Mouse (Mus musculus): ENCODE results near the gene Senp3. TPM values are rescaled to one million over a fixed set of nuclear protein-coding genes. Genes with fewer than 3 reads are reported as not detected.
"Not testable (repeated sequence)": the region's sequence is repeated elsewhere in the genome, so short reads cannot be mapped to it uniquely, and the experiment has no call there.

The Senp3 gene
- total RNA-seq (2022) = 10 to 100 TPM; 27.2 to 40.0 (median 28.7) TPM

DNA sequence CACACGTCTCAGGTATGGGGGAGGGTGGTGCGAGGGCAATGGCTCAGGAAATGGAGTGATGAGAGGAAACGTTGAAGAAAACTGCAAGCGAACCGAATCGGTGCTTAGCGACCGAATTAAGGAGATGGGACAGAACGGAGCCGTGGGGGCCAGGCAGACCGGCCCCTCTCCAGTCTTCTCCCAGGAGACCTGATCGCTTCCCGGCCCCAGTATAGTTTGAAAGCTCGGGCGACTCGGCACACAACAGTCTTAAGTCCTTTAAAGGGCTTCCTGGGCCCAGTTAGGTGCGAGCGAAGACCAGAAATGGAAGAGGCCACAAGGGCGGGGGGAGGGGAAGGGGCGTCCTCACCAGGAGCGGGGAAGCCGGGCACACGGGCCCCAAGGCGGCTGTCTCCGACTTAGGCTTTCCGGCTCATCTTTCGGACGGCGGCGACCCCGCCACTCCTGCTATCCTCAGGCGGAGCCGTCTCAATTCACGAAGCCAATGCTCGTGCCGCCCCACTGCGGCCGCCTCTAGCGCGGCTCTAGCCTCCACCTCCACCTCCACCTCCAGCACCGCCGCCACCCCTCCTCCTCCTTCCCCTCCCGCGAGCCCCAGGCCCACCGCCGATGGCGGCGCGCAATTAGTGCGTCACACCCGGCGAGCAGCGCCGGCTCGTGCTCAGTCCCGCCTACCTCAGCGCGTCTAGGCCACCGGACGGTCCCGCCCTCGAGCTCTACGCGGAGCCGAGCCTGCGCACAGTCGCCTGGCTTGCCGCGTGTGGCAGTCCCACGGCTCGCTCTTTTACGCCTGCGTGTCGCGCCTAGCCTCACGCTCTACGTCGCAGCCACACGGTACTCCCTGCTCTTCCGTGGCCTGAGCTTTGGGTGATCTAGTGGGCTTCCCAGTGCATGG is at the start of gene Senp3:
Gene Senp3 (minus strand): TSS at position 771 of the 895 bp plus-strand sequence.
- DNase-seq (ENCODE audit: low spot score) = peak; percentile 94

DNA sequence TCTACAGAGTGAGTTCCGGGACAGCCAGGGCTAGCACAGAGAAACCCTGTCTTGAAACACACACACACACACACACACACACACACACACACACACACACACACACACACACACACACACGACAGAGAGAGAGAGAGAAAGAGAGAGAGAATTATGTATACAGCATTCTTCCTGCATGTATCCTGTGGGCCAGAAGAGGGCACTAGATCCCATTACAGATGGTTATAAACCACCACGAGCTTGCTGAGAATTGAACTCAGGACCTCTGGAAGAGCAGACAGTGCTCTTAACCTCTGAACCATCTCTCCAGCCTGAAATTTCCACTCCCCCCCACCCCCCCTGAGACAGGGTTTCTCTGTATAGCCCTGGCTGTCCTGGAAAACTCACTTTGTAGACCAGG is 49.5 kb upstream of the Senp3 start:
- DNase-seq (ENCODE audit: low spot score) = not testable (repeated sequence)

- DNase-seq (ENCODE audit: low spot score) = peak; percentile 48
Observed at GRCm38 (mm10) chr11:69729063-69729462, 47.2 kb upstream of the Senp3 start.

DNA sequence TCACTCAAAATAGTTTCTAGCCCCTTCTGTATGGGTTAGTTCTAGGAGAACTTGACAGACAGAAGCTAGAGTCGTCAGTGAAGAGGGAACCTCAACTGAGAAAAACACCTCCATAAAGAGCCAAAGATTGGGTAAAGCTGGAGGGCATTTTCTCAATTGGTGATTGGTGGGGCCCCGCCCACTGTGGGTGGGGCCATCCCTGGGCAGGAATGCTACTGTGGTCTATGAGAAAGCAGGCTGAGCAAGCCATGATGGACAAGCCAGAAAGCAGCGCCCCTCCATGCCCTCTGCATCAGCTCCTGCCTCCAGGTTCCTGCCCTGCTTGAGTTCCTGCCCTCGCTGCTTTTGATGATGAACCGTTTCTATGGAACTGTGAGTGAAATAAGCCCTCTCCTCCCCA is 44.1 kb upstream of the Senp3 start:
- no peak for DNase-seq (ENCODE audit: low spot score)

- DNase-seq (ENCODE audit: low spot score) = no peak
Observed at GRCm38 (mm10) chr11:69723074-69723473, 41.2 kb upstream of the Senp3 start.

DNA sequence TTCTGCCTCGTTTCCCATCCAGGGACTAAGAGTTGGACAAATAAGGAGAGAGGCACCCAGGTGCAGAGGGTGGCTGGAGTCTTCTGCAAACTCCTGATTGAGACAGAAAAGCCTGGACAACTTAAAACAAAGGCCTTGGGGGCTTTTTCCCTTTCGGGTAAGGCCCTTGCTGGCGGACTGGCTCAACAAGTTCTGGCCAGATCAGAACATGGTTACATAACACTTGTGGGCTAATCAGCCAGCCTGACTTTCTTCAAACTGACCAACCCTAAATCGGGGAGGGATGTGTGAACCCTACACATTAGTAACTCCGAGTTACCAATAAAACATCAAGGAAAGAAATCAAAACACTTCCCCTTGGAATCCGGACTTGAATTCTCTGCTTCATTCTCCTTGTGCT is 39.0 kb upstream of the Senp3 start:
- no peak for DNase-seq (ENCODE audit: low spot score)

- no peak for DNase-seq (ENCODE audit: low spot score)
Observed at GRCm38 (mm10) chr11:69719423-69719822, 37.5 kb upstream of the Senp3 start.

DNA sequence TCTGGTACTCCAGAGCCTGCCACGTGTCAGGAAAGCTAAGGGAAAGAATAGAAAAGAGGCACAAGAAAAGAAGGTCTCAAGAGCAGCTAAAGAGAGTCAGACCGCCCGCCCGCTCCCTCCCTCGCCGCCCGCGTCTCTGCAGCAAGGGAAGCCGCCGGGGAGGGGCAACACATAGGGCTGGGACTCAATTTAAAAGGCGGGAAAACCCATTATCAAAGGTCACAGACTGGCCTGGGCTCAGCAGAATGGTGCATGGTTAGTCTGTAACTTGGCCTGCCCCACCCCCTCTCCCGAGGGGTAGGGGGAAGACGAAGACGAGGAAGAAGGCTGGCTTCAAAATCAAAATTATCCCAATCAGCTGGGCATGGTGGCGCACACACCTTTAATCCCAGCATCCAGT is 36.8 kb upstream of the Senp3 start:
- no peak for DNase-seq (ENCODE audit: low spot score)

GRCm38 (mm10) chr11:69716953-69717352 is 35.1 kb upstream of the Senp3 start:
- no peak for DNase-seq (ENCODE audit: low spot score)

GRCm38 (mm10) chr11:69715929-69716328 is 34.0 kb upstream of the Senp3 start:
- DNase-seq (ENCODE audit: low spot score) = no peak

- DNase-seq (ENCODE audit: low spot score) = no peak
Observed at GRCm38 (mm10) chr11:69715482-69715881, 33.6 kb upstream of the Senp3 start.

DNA sequence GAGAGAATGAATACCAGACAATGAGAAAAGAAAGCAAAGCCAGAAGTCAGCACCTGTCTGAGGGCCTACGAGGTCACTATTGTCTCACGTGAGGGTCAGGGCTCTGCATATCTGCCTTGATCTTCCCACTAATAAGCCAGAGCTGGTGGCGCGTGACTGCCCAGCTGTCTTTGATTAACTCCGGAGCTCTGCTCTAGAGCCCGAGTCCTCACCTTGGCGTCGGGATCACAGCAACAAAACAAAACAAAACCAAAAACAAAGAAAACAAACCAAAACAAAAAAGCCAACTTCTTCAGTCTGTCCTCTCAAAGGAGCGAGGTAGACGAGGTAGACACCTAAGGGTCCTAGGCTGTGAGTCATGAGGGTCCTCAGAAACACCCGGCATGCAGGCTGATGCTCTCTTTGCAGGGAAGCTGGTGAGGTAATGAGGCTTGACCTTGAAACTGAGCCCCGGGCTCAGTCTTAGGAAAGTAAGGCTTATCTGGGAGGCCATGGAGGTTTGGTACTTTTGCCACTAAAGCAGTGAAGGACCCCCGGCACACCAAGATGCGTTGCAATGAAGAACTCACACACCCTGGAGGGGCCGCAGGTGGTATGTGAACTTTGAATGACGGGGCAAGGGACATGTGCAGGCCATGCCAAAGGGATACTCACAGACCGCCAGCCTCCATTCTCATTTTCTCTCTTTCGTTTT is 32.9 kb upstream of the Senp3 start:
- no peak for DNase-seq (ENCODE audit: low spot score)

- DNase-seq (ENCODE audit: low spot score) = no peak
Observed at GRCm38 (mm10) chr11:69712954-69713672, 31.2 kb upstream of the Senp3 start.

DNA sequence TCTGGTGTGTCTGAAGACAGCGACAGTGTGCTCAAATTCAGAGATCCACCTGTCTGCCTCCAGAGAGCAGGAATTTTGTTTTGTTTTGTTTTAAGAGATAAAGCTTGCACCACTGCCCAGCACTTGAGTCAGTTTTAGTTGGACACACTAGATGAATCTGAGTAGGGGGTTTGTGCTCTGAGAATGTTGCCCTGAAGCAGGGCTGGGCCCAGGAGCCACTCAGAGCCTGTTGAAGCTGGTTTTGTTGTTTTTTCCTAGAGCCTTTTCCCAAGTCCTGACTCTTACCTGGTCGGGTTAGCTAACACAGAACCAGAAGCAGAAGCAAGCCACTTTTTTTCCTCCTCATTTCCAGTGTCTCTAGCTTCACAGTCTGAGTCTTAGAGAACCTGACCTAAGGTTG is 29.2 kb upstream of the Senp3 start:
- DNase-seq (ENCODE audit: low spot score) = no peak

- no peak for DNase-seq (ENCODE audit: low spot score)
Observed at GRCm38 (mm10) chr11:69710470-69710869, 28.6 kb upstream of the Senp3 start.

DNA sequence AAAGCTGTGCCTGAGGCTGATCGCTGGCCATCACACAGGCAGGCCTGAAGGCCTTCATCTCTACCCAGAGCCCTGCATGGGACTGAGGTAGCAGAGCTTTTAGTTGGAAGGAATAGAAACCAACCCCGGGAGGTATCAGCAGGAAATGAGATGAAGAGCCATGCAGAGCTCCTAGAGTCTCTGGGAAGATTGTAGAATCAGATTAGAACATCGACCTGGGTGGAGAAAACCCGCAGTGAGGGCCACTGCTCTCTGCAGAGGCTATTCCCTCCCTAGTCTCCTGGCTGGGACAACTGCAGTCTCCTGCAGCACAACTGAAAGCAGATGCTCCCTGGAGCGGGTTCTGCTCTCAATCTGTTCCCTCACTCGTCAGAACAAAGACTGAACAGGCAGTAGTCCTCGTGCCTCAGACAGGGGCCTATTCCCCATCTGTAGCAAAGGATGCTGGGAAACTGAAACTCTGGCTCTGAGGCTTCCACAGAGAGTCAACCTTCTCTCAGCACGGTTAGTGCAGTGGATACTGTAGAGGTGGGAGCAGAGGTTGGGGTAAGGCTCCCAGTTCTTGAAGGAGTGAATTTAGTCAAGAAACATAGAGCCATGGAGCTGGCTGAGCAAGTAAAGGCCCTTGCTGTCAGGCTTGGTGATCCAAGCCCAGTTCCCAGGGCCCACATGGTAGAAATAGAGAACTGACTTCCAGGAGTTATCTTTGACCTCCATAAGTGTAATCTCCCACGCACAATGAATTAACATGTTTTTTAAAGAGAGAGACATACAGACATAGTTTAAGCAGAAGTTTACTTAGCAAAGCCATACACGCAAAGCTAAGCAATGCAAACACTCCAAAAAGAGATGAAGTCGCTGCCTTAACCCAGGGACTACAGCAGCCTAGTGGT is 27.9 kb upstream of the Senp3 start:
- no peak for DNase-seq (ENCODE audit: low spot score)

- no peak for DNase-seq (ENCODE audit: low spot score)
Observed at GRCm38 (mm10) chr11:69708614-69709265, 26.9 kb upstream of the Senp3 start.

DNA sequence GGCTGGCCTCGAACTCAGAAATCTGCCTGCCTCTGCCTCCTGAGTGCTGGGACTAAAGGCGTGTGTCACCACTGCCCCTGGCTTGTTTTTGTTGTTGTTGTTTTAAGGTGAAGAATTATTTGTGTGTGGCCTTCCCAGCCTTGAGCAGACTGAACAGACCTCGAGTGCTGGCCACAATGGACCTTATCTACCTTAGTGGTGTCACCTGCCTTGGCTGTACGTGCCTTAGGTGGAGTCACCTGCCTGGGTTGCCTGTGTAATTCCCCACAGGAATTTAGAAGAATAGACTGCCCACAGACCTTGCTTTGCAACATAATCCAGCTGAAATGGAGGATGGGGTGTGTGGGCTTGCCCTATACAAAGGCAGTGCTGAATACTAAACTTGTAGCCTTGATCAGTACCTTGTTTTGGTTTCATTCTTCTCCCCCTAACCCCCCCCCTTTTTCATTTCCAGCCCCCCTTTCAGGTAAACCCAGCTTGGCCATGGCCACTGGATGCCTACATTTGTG is 26.0 kb upstream of the Senp3 start:
- no peak for DNase-seq (ENCODE audit: low spot score)

- DNase-seq (ENCODE audit: low spot score) = no peak
Observed at GRCm38 (mm10) chr11:69707480-69707847, 25.6 kb upstream of the Senp3 start.

GRCm38 (mm10) chr11:69706775-69707479 is 25.0 kb upstream of the Senp3 start:
- peak; percentile 79 for DNase-seq (ENCODE audit: low spot score)
